Mouse (Mus musculus) limb, embryonic 11.5 days (tissue): Measurements from ENCODE around the gene Rps6. TPM values are rescaled to one million over a fixed set of nuclear protein-coding genes. Genes with fewer than 3 reads are reported as not detected.

Experiments
- ATAC-seq: fragments of 200-750 bp; cut with Nextera tagmentation; 2 replicates; pipeline ENCODE4 v1.8.0; 2017; ENCODE audit warnings: low read depth; ENCODE audit not compliant: insufficient number of reproducible peaks, low FRiP score, low TSS enrichment
- DNase-seq: peaks from one replicate; pipeline ENCODE4 v3.0.0-alpha.2; 2015; ENCODE audit warnings: low spot score
- H3K27ac ChIP-seq: fragments of 300-500 bp; sonication (generic); replicated peaks from 2 replicates; pipeline ENCODE4 v1.5.1; 2014; ENCODE audit warnings: low read depth, mild to moderate bottlenecking, low read length
- H3K27me3 ChIP-seq: fragments of 300-500 bp; sonication (generic); 2 replicates; pipeline ENCODE4 v1.6.1; 2014; ENCODE audit warnings: mild to moderate bottlenecking, low read length, mixed read lengths; ENCODE audit not compliant: control insufficient read depth, insufficient read depth
- H3K36me3 ChIP-seq: fragments of 300-500 bp; sonication (generic); 2 replicates; pipeline ENCODE4 v1.6.1; 2014; ENCODE audit warnings: mild to moderate bottlenecking, low read length, moderate library complexity, mixed read lengths; ENCODE audit not compliant: control insufficient read depth, insufficient read depth
- H3K4me1 ChIP-seq: fragments of 300-500 bp; sonication (generic); 2 replicates; pipeline ENCODE4 v1.6.1; 2014; ENCODE audit warnings: low read length, mixed read lengths; ENCODE audit not compliant: control insufficient read depth, insufficient read depth
- H3K4me2 ChIP-seq: fragments of 300-500 bp; sonication (generic); 2 replicates; pipeline ENCODE4 v1.6.1; 2014; ENCODE audit warnings: low read depth, mild to moderate bottlenecking, moderate library complexity; ENCODE audit not compliant: severe bottlenecking
- H3K4me3 ChIP-seq: fragments of 300-500 bp; sonication (generic); 2 replicates; pipeline ENCODE4 v1.5.1; 2014; ENCODE audit warnings: low read depth, low read length
- H3K9ac ChIP-seq: fragments of 300-500 bp; sonication (generic); 2 replicates; pipeline ENCODE4 v1.6.1; 2014; ENCODE audit warnings: mild to moderate bottlenecking, low read length
- H3K9me3 ChIP-seq: fragments of 300-500 bp; sonication (generic); 2 replicates; pipeline ENCODE4 v1.6.1; 2016; ENCODE audit warnings: low read length; ENCODE audit not compliant: control insufficient read depth
- WGBS: fragments of 180-500 bp; shearing (Covaris S2); extraction: QIAGEN DNeasy Blood & Tissue Kit; methylation state at CpG from one replicate; pipeline ENCODE4 v1.1.7; 2014; 5-methylcytosine and 5-hydroxymethylcytosine counted together
- polyA plus RNA-seq: library from polyadenylated mRNA; unstranded; fragments of >200 nt; fragmentation: Nextera tagmentation; extraction: Ambion mirVana; gene quantifications from 2 replicates; pipeline ENCODE4 v1.2.1, GENCODE M21; 2014

The Rps6 gene
- polyA plus RNA-seq, 1 experiment from 2014 or later, result 847 TPM

DNA sequence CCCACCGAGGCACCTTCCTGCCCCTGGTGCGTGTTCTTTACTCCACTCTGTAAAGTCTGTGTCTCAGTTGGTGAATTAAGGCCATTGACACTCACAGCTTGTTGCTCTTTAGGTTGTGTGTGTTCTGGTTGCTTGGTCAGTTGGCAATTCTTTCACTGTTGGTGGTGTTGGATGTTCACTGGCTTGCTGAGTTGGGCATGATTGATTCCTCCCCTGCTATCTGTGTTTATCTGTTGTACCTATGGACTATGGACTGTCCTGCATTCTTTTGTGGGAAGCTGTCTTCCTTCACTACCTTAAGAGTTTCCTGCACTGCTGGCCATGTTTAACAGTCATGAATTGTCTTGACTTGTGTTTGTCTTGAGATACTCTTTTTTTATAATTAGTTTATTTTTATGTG lies 25.3 kb downstream of the Rps6 start:
- H3K9me3 ChIP-seq, result no peaks in the 10 kb centered on the region
- no peak overlapping the region for H3K4me2 ChIP-seq
- H3K4me3 ChIP-seq, result no peak overlapping the region
- H3K27me3 ChIP-seq, result no peaks in the 10 kb centered on the region
- 91% methylated on average over 2 of the region's 2 CpGs for WGBS
- H3K9ac ChIP-seq, result no peak overlapping the region
- no peak for ATAC-seq
- no peaks in the 10 kb centered on the region for H3K4me1 ChIP-seq
- no peak for DNase-seq
- peaks cover 3% of the 10 kb centered on the region; the same call in 1 of the 2 replicates for H3K36me3 ChIP-seq
- H3K27ac ChIP-seq, result no peak overlapping the region

- Histone ChIP-seq H3K27me3 (no peaks in the 10 kb centered on the region), H3K4me1 (no peaks in the 10 kb centered on the region), H3K36me3 (peaks cover 10% of the 10 kb centered on the region), H3K4me3 (no peak overlapping the region), H3K9me3 (no peaks in the 10 kb centered on the region), H3K9ac (no peak overlapping the region), H3K4me2 (no peak overlapping the region), H3K27ac (no peak overlapping the region)
- DNase-seq, result no peak
- ATAC-seq, result no peak
- 95% methylated on average over 7 of the region's 7 CpGs for WGBS
Observed at GRCm38 (mm10) chr4:86825143-86825542, 32.1 kb downstream of the Rps6 start.

- ATAC-seq, result no peak
- Histone ChIP-seq H3K36me3 (peaks cover 7% of the 10 kb centered on the region), H3K4me3 (no peak overlapping the region), H3K9ac (no peak overlapping the region), H3K4me1 (no peaks in the 10 kb centered on the region), H3K27ac (no peak overlapping the region), H3K9me3 (no peaks in the 10 kb centered on the region), H3K4me2 (no peak overlapping the region), H3K27me3 (no peaks in the 10 kb centered on the region)
- DNase-seq, result peak; percentile 74
- WGBS, result 85% methylated on average over 2 of the region's 2 CpGs
Observed at GRCm38 (mm10) chr4:86823169-86823568, 34.0 kb downstream of the Rps6 start.

GRCm38 (mm10) chr4:86814850-86815249 lies 42.4 kb downstream of the Rps6 start:
- DNase-seq (no peak), ATAC-seq (no peak)
- H3K4me3 ChIP-seq, result no peak overlapping the region
- no peaks in the 10 kb centered on the region for H3K9me3 ChIP-seq
- no peaks in the 10 kb centered on the region for H3K27me3 ChIP-seq
- no peaks in the 10 kb centered on the region; the same call in 1 of the 2 replicates for H3K36me3 ChIP-seq
- 93% methylated on average over 3 of the region's 3 CpGs for whole genome bisulfite sequencing
- no peak overlapping the region for H3K9ac ChIP-seq
- no peak overlapping the region for H3K27ac ChIP-seq
- H3K4me1 ChIP-seq, result no peaks in the 10 kb centered on the region
- no peak overlapping the region for H3K4me2 ChIP-seq

DNA sequence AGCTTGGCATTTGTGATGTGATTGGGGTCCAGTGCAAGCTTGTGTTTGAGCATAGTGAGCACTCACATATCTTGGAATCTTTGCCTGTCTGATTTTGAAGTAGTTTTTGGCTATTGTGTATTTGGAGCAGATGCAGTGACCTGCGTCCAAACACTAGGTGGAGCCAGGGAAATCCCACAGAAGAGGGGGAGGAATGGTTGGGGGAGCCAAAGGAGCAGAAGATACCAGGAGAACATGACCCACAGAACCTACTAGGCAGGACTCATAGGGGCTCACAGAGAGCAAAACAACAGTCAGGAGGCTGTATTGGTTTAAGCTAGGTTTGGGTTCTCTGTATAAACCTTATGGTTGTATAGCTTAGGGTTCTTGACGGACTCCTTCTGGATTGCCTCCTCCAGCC lies 46.6 kb downstream of the Rps6 start:
- H3K4me1 ChIP-seq, result no peaks in the 10 kb centered on the region
- no peak overlapping the region for H3K4me2 ChIP-seq
- no peak overlapping the region for H3K9ac ChIP-seq
- 59% methylated on average over 2 of the region's 2 CpGs for WGBS
- no peaks in the 10 kb centered on the region; the same call in 1 of the 2 replicates for H3K36me3 ChIP-seq
- no peak for ATAC-seq
- H3K27ac ChIP-seq, result no peak overlapping the region
- no peak for DNase-seq
- H3K27me3 ChIP-seq, result no peaks in the 10 kb centered on the region
- H3K4me3 ChIP-seq, result no peak overlapping the region
- no peaks in the 10 kb centered on the region for H3K9me3 ChIP-seq

Other genes starting within 250 kb of the Rps6 start
- 30.7 and 34.1 TPM in 2 replicates for gene Haus6, start 245.4 kb downstream of the Rps6 start, polyA plus RNA-seq
- gene Plin2, start 187.4 kb downstream of the Rps6 start, polyA plus RNA-seq, result 80.0 and 83.8 TPM in 2 replicates
- gene Dennd4c, start 108.9 kb downstream of the Rps6 start, polyA plus RNA-seq, result 7.0 and 7.9 TPM in 2 replicates
- 22.2 and 22.4 TPM in 2 replicates for gene Acer2, start 17.0 kb upstream of the Rps6 start, polyA plus RNA-seq